ENCODE assay signal across 7 mouse cellular contexts in the genomic region with DNA sequence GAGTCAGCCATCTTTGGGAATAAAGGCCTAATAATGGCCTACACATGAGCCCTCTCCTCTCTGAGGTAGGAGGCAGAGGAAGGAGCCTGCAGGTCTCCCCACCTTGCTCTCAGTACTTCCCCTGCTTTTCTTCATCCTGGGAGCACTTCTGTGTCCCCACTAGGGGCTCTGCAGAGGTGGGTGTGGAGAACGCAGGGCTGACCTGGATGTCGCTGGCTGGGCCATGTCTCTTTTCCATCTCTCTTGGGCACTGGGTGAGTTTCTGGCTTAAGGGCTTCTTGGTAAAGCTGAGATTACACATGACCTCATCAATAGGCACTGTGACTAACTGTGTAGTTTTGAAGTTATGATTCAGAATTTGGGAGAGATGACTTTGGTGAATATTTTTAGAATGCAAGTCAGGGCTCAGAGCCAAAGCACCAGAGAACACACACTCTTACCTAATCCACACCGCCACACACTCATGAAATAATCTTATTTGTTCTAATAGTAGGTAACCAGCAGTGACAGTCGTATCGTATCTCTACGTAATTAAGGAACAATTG. TPM values are rescaled to one million over a fixed set of nuclear protein-coding genes. Genes with fewer than 3 reads are reported as not detected.
DNase-seq lines count a peak whose midpoint lies in the region; ATAC-seq and TF ChIP-seq lines count a peak whose summit lies in the region.

No protein-coding gene starts in this region.

- H3K4me1 ChIP-seq in lung, embryonic 14.5 days (ENCODE audit: insufficient read depth) = peaks cover 44% of the 10 kb centered on the region
- H3K4me1 ChIP-seq in forebrain, postnatal 0 days (ENCODE audit: insufficient read depth) = peaks cover 16% of the 10 kb centered on the region
- peaks cover 54% of the 10 kb centered on the region for H3K4me1 ChIP-seq in limb, embryonic 14.5 days (ENCODE audit: control insufficient read depth, insufficient read depth, low read length)
- peaks cover 45% of the 10 kb centered on the region for H3K4me1 ChIP-seq in stomach, embryonic 16.5 days (ENCODE audit: control insufficient read depth, insufficient read depth, low read length)

- peak overlapping the region; percentile 71 for H3K9ac ChIP-seq in lung, embryonic 14.5 days
- no peak overlapping the region for H3K9ac ChIP-seq in forebrain, postnatal 0 days
- H3K9ac ChIP-seq in limb, embryonic 14.5 days (ENCODE audit: low read depth, low read length, severe bottlenecking) = no peak overlapping the region
- no peak overlapping the region for H3K9ac ChIP-seq in stomach, embryonic 16.5 days (ENCODE audit: low read length)

- peak overlapping the region; percentile 86 for H3K4me2 ChIP-seq in lung, embryonic 14.5 days
- H3K4me2 ChIP-seq in forebrain, postnatal 0 days (ENCODE audit: low read depth) = peak overlapping the region; percentile 81
- peak overlapping the region; percentile 79 for H3K4me2 ChIP-seq in limb, embryonic 14.5 days (replicated peaks; ENCODE audit: low read depth, low read length, severe bottlenecking)
- peak overlapping the region; percentile 75 for H3K4me2 ChIP-seq in stomach, embryonic 16.5 days (ENCODE audit: low read depth, low read length)

- DNase-seq in lung, embryonic 14.5 days = peak; percentile 31
- DNase-seq in lung, postnatal 10 days = no peak
- no peak for DNase-seq in forebrain, postnatal 0 days
- DNase-seq in limb, embryonic 14.5 days (ENCODE audit: low spot score) = no peak
- no peak for DNase-seq in cerebellum, postnatal 4 days (ENCODE audit: low spot score in 2 of 2)

- H3K36me3 ChIP-seq in lung, embryonic 14.5 days (ENCODE audit: insufficient read depth) = peaks cover 33% of the 10 kb centered on the region
- H3K36me3 ChIP-seq in forebrain, postnatal 0 days (ENCODE audit: insufficient read depth) = peaks cover 29% of the 10 kb centered on the region
- H3K36me3 ChIP-seq in limb, embryonic 14.5 days (ENCODE audit: control insufficient read depth, insufficient read depth, low read length) = peaks cover 28% of the 10 kb centered on the region
- no peaks in the 10 kb centered on the region; the same call in 1 of the 2 replicates for H3K36me3 ChIP-seq in stomach, embryonic 16.5 days (ENCODE audit: control insufficient read depth, insufficient read depth, low read length)

- TF ChIP-seq POLR2A in limb, embryonic 14.5 days (IDR thresholded peaks at IDR 0.05; ENCODE audit: borderline replicate concordance, extremely low read depth, insufficient read depth, insufficient read length) = no peak

- TF ChIP-seq CTCF in lung, embryonic 14.5 days (IDR thresholded peaks at IDR 0.05; ENCODE audit: low read depth) = peak; percentile 43
- no peak for TF ChIP-seq CTCF in forebrain, postnatal 0 days (IDR thresholded peaks at IDR 0.05; ENCODE audit: low read depth)

- H3K4me3 ChIP-seq in lung, embryonic 14.5 days (ENCODE audit: low read depth, low read length) = peak overlapping the region; percentile 47
- no peak overlapping the region for H3K4me3 ChIP-seq in forebrain, postnatal 0 days (ENCODE audit: low read depth, low read length)
- H3K4me3 ChIP-seq in limb, embryonic 14.5 days (replicated peaks; ENCODE audit: low read length) = peak overlapping the region; percentile 37
- peak overlapping the region; percentile 48 for H3K4me3 ChIP-seq in stomach, embryonic 16.5 days (replicated peaks; ENCODE audit: low read length)

- no peaks in the 10 kb centered on the region for H3K9me3 ChIP-seq in lung, embryonic 14.5 days (ENCODE audit: low read depth, low read length)
- H3K9me3 ChIP-seq in forebrain, postnatal 0 days (ENCODE audit: low read length) = no peaks in the 10 kb centered on the region
- no peaks in the 10 kb centered on the region for H3K9me3 ChIP-seq in limb, embryonic 14.5 days (ENCODE audit: control insufficient read depth, low read length)
- H3K9me3 ChIP-seq in stomach, embryonic 16.5 days (replicated peaks; ENCODE audit: control insufficient read depth, low read length) = no peaks in the 10 kb centered on the region

- H3K27me3 ChIP-seq in lung, embryonic 14.5 days (ENCODE audit: insufficient read depth, low read length) = no peaks in the 10 kb centered on the region
- no peaks in the 10 kb centered on the region for H3K27me3 ChIP-seq in forebrain, postnatal 0 days (ENCODE audit: insufficient read depth, low read length)
- no peaks in the 10 kb centered on the region for H3K27me3 ChIP-seq in limb, embryonic 14.5 days (ENCODE audit: control insufficient read depth, insufficient read depth, low read length)
- H3K27me3 ChIP-seq in stomach, embryonic 16.5 days (ENCODE audit: control insufficient read depth, insufficient read depth, low read length) = no peaks in the 10 kb centered on the region

- no peak for ATAC-seq in lung, embryonic 14.5 days (ENCODE audit: insufficient read depth)
- no peak for ATAC-seq in forebrain, postnatal 0 days
- ATAC-seq in limb, embryonic 14.5 days (ENCODE audit: low FRiP score, low read depth) = no peak
- ATAC-seq in stomach, embryonic 16.5 days (ENCODE audit: insufficient read depth, low FRiP score) = no peak
- ATAC-seq in erythroid progenitor cell, adult 5-6 weeks (replicated peaks; ENCODE audit: low FRiP score, poor library complexity, severe bottlenecking) = no peak

- WGBS in lung, embryonic 14.5 days = 56% methylated on average over 6 of the region's 6 CpGs
- 57% methylated on average over 6 of the region's 6 CpGs for WGBS in forebrain, postnatal 0 days
- WGBS in limb, embryonic 14.5 days = 69% methylated on average over 6 of the region's 6 CpGs
- 52% methylated on average over 6 of the region's 6 CpGs for WGBS in stomach, embryonic 16.5 days

- peak overlapping the region; percentile 58; the same call in 1 of the 2 replicates for H3K27ac ChIP-seq in lung, embryonic 14.5 days (ENCODE audit: low read depth)
- no peak overlapping the region for H3K27ac ChIP-seq in forebrain, postnatal 0 days (ENCODE audit: low read depth, low read length)
- peak overlapping the region; percentile 52; the same call in 1 of the 2 replicates for H3K27ac ChIP-seq in limb, embryonic 14.5 days (replicated peaks; ENCODE audit: low read depth, low read length)
- H3K27ac ChIP-seq in stomach, embryonic 16.5 days (ENCODE audit: low read length) = no peak overlapping the region

RNA-seq across cellular contexts. Expression of a gene that starts 39.4 kb away (rescaled TPM):
- polyA plus RNA-seq in lung, embryonic 14.5 days (2014; fragmentation: Nextera tagmentation; extraction: Ambion mirVana) = 0.22 TPM in 1 of 2 replicates, not detected in the other
- not detected in 2 replicates for total RNA-seq in forebrain, postnatal 0 days (2014; rRNA removed)
- polyA plus RNA-seq in forebrain, postnatal 0 days (2015; fragmentation: Nextera tagmentation; extraction: Ambion mirVana) = not detected in 2 replicates
- 0.08 and 0.09 TPM in 2 replicates for polyA plus RNA-seq in limb, embryonic 14.5 days (2012; rRNA removed)
- polyA plus RNA-seq in limb, embryonic 14.5 days (2014; fragmentation: Nextera tagmentation; extraction: Ambion mirVana) = not detected in 2 replicates
- 0.92 and 1.6 TPM in 2 replicates for polyA plus RNA-seq in stomach, embryonic 16.5 days (2015; fragmentation: Nextera tagmentation; extraction: Ambion mirVana)
- total RNA-seq in erythroid progenitor cell, adult 5-6 weeks (2015; ENCODE audit: low replicate concordance) = not detected in 2 replicates
- not detected in 2 replicates for total RNA-seq in erythroid progenitor cell, adult 5-6 weeks (2017; ENCODE audit: low replicate concordance)

Comparison
In these comparisons a context has a peak if more than half of its experiments do, and no peak if none do; other contexts are left out.
1. H3K27ac ChIP-seq: peak in lung, embryonic 14.5 days (single experiment) and limb, embryonic 14.5 days (single experiment); none in forebrain, postnatal 0 days (single experiment) and stomach, embryonic 16.5 days (single experiment).
2. Peak in every context shown above with its lines, with median percentiles within 50 percentile points of each other: H3K4me2 ChIP-seq.